Mouse (Mus musculus): ENCODE measurements at regions not wholly inside any gene's neighbourhood (a gene's known extent, or its start where the extent isn't known, plus 50 kb on each side); places are given as distances from the start of the nearest gene placed in this dataset.

DNA sequence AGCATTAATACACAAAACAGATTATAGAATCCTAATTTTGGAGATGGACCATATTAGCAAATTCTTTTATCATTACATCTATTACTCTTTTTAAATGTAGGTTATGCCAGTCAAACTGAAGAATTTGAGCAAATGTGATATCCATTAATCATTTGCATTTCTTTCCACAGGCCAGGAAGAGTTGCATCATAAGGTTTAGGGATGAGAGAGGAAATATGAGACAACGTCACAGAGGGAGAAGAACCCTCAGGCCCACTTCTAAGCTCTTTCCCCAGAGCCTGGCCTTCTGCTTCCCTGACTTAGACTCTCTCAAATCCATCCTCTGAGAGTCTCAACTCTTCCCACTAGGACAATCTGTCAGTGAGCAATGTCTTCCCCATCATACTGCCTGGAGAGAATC is 126.3 kb upstream of the Cited2 start:
- Histone ChIP-seq H3K4me1 (no peaks in the 10 kb centered on the region), H3K27ac (no peak overlapping the region), H3K4me3 (replicated peaks) (no peak overlapping the region), H3K27me3 (replicated peaks) (no peaks in the 10 kb centered on the region), H3K9ac (no peak overlapping the region), H3K9me3 (no peaks in the 10 kb centered on the region), H3K4me2 (no peak overlapping the region), H3K36me3 (no peaks in the 10 kb centered on the region)
- ATAC-seq (ENCODE audit: insufficient read depth, low FRiP score, low read depth), result no peak
- WGBS, result 61% methylated on average over 1 of the region's 1 CpGs

DNA sequence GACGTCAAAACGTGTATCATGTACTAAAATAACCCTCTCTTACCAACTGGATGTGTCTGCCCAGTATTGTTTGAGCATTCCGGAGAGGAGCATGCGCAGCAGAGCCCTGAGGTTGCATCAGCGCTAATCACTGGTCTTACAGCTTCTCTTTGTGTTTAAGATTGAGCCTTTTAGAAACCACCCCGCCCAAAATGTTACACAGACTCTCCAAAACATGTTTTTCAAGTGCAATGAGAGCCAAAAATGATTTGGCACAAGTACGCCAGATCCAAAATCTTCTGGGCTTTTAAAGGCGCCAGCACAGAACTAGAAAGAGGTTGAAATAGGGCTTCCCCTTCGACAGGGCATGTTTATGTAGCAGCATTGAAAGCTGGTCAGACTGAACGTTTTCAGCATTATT is 123.8 kb upstream of the Cited2 start:
- Histone ChIP-seq H3K9me3 (no peaks in the 10 kb centered on the region), H3K4me3 (replicated peaks) (no peak overlapping the region), H3K4me2 (no peak overlapping the region), H3K9ac (no peak overlapping the region), H3K27ac (no peak overlapping the region), H3K36me3 (no peaks in the 10 kb centered on the region), H3K4me1 (no peaks in the 10 kb centered on the region), H3K27me3 (replicated peaks) (no peaks in the 10 kb centered on the region)
- WGBS, result 59% methylated on average over 10 of the region's 10 CpGs
- no peak for ATAC-seq (ENCODE audit: insufficient read depth, low FRiP score, low read depth)

DNA sequence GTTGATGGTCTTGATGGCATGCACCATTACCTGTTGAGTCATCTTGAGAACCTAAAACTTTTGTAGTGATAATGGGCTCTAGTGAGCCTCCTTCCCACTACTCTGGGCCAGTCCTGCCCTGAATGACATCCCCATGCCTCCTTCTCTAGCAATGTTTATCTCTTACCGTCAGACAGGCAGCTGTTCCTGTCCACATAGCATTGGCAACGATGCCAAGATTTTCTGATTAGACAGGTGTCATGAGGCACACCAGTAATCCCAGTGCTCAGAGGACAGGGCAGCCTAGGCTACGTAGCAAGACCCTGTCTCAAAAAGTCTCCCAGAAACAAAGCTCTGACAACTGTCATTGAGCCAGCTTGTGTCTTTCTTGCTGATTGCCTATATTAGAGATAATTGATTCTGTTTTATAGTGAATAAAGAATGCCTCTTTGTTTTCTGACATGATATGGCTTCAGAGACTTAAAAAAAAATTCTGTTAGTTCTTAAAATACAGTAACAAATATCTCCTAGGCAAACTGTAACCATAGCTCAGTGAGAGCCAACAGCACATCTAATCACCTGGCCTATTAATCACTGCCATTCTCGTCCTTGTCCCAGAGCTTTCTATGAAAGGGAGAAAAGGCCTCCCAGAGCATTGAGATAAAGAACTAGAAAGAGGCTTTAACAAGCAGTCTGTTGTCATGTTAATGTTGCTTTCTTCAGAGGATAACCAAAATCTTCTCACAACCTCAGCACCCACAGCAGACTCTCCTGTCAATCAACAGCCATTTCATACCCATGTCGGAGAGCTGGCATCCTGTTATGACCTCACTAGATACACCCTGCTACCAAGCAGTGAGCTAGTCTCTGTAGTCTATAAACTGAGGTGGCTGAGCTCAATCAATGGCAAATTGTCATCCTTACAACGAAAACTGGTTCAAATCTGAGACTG is 122.9 kb upstream of the Cited2 start:
- Histone ChIP-seq H3K4me3 (replicated peaks) (no peak overlapping the region), H3K9me3 (no peaks in the 10 kb centered on the region), H3K27ac (no peak overlapping the region), H3K9ac (no peak overlapping the region), H3K36me3 (no peaks in the 10 kb centered on the region), H3K4me1 (no peaks in the 10 kb centered on the region), H3K27me3 (replicated peaks) (no peaks in the 10 kb centered on the region), H3K4me2 (no peak overlapping the region)
- 0 out of 2 replicates have a peak, but pooled peaks have one; percentile 50 for ATAC-seq (ENCODE audit: insufficient read depth, low FRiP score, low read depth)
- 44% methylated on average over 6 of the region's 6 CpGs for WGBS

DNA sequence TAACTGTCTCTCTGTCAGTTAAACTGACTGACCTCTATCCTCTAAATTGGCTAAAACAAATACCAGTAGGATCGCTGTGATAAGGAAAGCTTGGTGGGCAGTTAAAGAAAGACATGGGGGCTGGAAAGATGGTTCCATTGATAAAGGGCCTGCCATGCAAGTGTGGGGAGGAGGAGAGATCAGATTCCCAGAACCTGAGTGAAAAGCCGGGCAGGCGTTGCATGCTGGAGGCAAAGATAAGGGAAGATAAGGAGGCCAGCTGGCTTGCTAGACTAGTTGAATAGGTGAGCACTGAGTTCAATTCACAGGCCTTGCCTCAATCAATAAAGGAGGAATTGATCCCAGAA is 122.3 kb upstream of the Cited2 start:
- WGBS, result 43% methylated on average over 3 of the region's 3 CpGs
- Histone ChIP-seq H3K36me3 (no peaks in the 10 kb centered on the region), H3K4me3 (replicated peaks) (no peak overlapping the region), H3K9ac (no peak overlapping the region), H3K27me3 (replicated peaks) (no peaks in the 10 kb centered on the region), H3K27ac (no peak overlapping the region), H3K4me2 (no peak overlapping the region), H3K4me1 (no peaks in the 10 kb centered on the region), H3K9me3 (no peaks in the 10 kb centered on the region)
- peak; percentile 59; the same call in 1 of the 2 replicates for ATAC-seq (ENCODE audit: insufficient read depth, low FRiP score, low read depth)

DNA sequence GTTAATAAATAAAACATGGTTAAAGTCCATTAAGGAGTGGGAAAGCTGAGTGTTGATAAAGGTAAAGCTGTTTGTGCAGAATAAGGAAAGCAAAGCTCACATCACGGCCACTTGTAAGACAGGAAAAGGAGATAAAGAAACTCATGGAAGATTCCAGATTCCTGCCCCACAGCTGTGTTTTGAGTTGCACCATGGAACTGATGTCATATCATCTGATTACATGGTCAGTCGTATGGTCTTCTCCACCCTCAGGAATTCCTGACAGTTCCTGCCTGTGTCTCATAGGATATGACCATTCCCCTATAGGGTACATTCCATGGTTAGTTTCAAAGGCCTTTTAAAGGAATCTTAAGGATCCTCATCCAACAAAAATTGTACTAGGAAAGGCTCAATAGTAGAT is 120.6 kb upstream of the Cited2 start:
- Histone ChIP-seq H3K9ac (no peak overlapping the region), H3K9me3 (no peaks in the 10 kb centered on the region), H3K4me2 (no peak overlapping the region), H3K27ac (no peak overlapping the region), H3K27me3 (replicated peaks) (no peaks in the 10 kb centered on the region), H3K4me1 (no peaks in the 10 kb centered on the region), H3K36me3 (no peaks in the 10 kb centered on the region), H3K4me3 (replicated peaks) (no peak overlapping the region)
- ATAC-seq (ENCODE audit: insufficient read depth, low FRiP score, low read depth), result no peak
- 49% methylated on average over 2 of the region's 2 CpGs for WGBS

DNA sequence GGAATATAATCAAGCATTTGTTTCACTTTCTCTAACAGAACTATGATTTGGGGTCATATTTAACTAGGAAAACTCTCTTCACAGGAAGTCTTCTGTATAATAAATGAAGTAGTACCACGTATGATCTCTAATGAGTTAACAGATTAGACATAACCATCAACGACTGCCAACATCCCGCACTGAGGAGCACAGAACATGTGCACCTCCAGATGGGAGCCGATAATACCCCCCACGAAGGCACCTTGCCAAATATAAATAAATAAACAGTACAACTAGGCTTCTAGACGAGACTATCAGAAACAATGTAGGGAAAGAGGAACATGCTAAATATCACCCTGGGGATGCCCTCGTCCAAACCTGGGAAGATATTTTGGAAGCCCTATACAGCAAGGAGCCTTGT is 114.8 kb upstream of the Cited2 start:
- Histone ChIP-seq H3K4me1 (no peaks in the 10 kb centered on the region), H3K27ac (no peak overlapping the region), H3K36me3 (no peaks in the 10 kb centered on the region), H3K9ac (no peak overlapping the region), H3K4me3 (replicated peaks) (no peak overlapping the region), H3K4me2 (no peak overlapping the region), H3K9me3 (no peaks in the 10 kb centered on the region), H3K27me3 (replicated peaks) (no peaks in the 10 kb centered on the region)
- WGBS, result 68% methylated on average over 7 of the region's 7 CpGs
- ATAC-seq (ENCODE audit: insufficient read depth, low FRiP score, low read depth), result no peak

DNA sequence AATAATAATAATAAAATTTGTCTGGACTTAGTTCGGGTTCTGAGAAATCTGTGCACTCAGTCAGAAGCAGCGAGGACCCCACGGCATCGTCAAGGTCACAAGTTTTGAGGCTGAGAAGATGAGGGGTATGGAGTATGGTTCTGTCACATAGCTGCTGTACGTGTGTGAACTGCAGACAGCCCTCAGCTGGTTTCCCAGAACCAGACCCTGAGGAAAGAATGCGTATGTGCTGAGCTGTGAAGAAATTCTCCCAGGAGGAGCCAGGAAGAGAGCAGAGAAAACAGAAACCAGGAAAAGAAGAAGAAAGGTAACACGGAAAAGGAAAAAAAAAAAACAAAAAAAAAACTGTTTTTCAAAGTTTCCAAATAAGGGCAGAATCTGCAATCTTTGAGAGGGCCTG is 112.4 kb upstream of the Cited2 start:
- H3K4me2 ChIP-seq, result no peak overlapping the region
- H3K36me3 ChIP-seq, result no peaks in the 10 kb centered on the region
- no peak overlapping the region for H3K4me3 ChIP-seq (replicated peaks)
- H3K9ac ChIP-seq, result no peak overlapping the region
- no peak overlapping the region for H3K27ac ChIP-seq
- H3K9me3 ChIP-seq, result no peaks in the 10 kb centered on the region
- no peak for ATAC-seq (ENCODE audit: insufficient read depth, low FRiP score, low read depth)
- no peaks in the 10 kb centered on the region for H3K27me3 ChIP-seq (replicated peaks)
- H3K4me1 ChIP-seq, result no peaks in the 10 kb centered on the region
- WGBS, result 63% methylated on average over 7 of the region's 7 CpGs

DNA sequence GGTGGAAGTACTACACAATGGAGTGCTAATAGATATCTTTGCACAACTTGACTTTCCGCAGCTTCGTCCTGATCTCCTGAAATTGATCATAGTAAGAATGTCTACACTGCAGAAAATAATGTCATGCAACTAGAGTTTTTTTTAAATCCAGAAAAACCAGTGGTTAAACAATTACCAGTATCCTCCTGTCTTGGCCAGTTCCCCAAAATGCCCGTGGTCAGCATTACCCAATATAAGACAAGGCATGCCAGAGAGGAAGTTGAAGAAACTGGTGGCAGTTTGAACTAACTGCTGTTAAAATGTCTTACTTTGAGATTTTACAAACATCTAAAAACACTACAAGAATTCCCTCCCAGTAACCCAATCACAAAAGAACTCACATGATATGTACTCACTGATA is 109.7 kb upstream of the Cited2 start:
- no peak overlapping the region for H3K9ac ChIP-seq
- H3K4me2 ChIP-seq, result no peak overlapping the region
- H3K36me3 ChIP-seq, result no peaks in the 10 kb centered on the region
- no peak overlapping the region for H3K4me3 ChIP-seq (replicated peaks)
- no peaks in the 10 kb centered on the region for H3K9me3 ChIP-seq
- WGBS, result 87% methylated on average over 3 of the region's 3 CpGs
- no peak overlapping the region for H3K27ac ChIP-seq
- no peaks in the 10 kb centered on the region for H3K4me1 ChIP-seq
- no peaks in the 10 kb centered on the region for H3K27me3 ChIP-seq (replicated peaks)
- no peak for ATAC-seq (ENCODE audit: insufficient read depth, low FRiP score, low read depth)

DNA sequence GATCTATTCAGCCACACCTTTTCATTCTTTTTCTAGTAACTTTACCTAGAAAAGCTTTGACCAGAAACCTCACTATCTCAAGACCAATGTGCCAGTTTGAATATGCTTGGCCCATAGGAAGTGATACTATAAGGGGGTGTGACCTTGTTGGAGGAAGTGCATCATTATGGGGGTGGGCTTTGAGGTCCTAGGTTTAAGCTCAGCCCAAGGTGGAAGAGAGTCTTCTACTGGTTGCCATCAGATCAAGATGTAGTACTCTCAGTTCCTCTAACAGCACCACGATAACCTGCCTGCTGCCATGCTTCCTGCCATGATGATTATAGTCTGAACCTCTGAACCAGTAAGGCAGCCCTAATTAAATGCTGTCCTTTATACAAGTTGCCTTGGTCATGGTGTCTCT is 105.0 kb upstream of the Cited2 start:
- Histone ChIP-seq H3K36me3 (no peaks in the 10 kb centered on the region), H3K9me3 (no peaks in the 10 kb centered on the region), H3K4me1 (no peaks in the 10 kb centered on the region), H3K27ac (no peak overlapping the region), H3K27me3 (replicated peaks) (no peaks in the 10 kb centered on the region), H3K4me2 (no peak overlapping the region), H3K4me3 (replicated peaks) (no peak overlapping the region), H3K9ac (no peak overlapping the region)
- WGBS, result 87% methylated on average over 1 of the region's 1 CpGs
- ATAC-seq (ENCODE audit: insufficient read depth, low FRiP score, low read depth), result no peak

DNA sequence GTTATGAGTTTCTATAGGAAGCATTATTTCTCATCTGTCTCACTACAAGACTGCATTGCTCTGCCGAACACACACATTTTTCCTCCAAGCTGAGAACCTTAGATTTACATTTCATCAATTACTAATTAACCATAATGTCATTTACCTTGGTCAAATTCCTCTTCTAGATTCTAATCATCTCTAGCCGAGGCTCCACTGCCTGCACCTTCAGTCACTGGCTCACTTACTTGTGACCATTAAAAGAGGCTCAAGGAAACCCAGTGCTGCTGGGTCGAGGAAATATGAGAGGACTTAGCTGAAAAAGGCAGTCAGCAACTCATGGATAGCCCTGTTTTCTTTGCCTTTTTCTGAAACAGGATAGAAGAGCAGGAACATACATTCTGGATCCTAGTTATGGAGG is 103.4 kb upstream of the Cited2 start:
- WGBS, result 58% methylated on average over 3 of the region's 3 CpGs
- Histone ChIP-seq H3K36me3 (no peaks in the 10 kb centered on the region), H3K9me3 (no peaks in the 10 kb centered on the region), H3K4me3 (replicated peaks) (no peak overlapping the region), H3K27me3 (replicated peaks) (no peaks in the 10 kb centered on the region), H3K27ac (no peak overlapping the region), H3K4me2 (no peak overlapping the region), H3K9ac (no peak overlapping the region), H3K4me1 (no peaks in the 10 kb centered on the region)
- no peak for ATAC-seq (ENCODE audit: insufficient read depth, low FRiP score, low read depth)

DNA sequence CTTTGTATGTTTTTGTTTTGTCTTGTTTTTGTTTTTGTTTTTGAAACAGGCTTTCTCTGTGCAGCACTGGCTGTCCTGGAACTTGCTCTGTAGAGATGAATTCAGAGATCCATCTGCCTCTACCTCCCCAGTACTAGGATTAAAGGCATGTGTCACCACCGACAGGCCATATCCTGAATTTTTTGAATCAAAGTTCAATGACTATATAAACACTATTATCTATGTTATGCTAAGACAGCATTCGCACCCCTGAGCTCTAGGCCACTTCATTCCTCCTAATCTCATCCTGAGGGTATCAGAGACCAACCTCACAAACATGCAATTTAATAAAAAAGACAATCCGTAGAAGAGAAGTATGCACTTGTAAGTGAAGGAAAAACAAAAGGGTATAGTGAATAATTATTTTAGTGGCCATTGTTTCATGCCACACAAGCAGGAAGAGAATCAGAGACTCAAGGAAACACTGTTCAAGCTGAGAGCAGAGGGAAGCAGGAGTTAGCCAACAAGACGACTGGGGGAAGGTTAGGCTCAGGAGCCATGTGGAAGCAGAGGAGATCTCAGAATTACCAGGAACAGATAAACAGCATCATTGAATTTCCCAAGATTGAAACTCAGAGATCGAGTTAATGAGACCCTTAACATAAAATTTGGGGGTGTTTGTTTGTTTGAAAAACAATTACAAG is 101.2 kb upstream of the Cited2 start:
- Histone ChIP-seq H3K9me3 (no peaks in the 10 kb centered on the region), H3K4me2 (no peak overlapping the region), H3K27me3 (replicated peaks) (no peaks in the 10 kb centered on the region), H3K36me3 (no peaks in the 10 kb centered on the region), H3K4me3 (replicated peaks) (no peak overlapping the region), H3K27ac (no peak overlapping the region), H3K4me1 (no peaks in the 10 kb centered on the region), H3K9ac (no peak overlapping the region)
- 56% methylated on average over 5 of the region's 5 CpGs for WGBS
- no peak for ATAC-seq (ENCODE audit: insufficient read depth, low FRiP score, low read depth)

DNA sequence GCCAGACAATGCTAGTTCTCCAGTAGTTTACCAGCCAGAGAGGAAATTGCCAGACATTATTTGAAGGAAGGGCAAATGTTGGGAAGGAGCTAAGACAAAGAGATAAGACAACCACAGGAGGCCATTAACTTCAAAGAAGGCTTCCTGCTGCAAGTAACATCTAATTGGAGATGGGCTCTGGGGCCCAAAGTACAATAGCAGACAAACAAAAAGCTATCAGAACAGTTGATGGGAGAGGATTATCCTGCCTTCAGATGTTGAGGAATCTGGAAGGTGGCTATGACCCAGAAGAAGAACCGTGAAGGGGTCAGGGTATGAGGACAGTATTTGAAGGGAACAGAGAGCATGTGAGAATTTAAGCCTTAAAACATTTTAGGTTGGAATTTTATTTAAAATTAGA is 100.2 kb upstream of the Cited2 start:
- no peaks in the 10 kb centered on the region for H3K36me3 ChIP-seq
- no peak overlapping the region for H3K4me3 ChIP-seq (replicated peaks)
- WGBS, result 60% methylated on average over 1 of the region's 1 CpGs
- no peak overlapping the region for H3K27ac ChIP-seq
- no peak for ATAC-seq (ENCODE audit: insufficient read depth, low FRiP score, low read depth)
- H3K4me1 ChIP-seq, result no peaks in the 10 kb centered on the region
- no peak overlapping the region for H3K4me2 ChIP-seq
- H3K9me3 ChIP-seq, result no peaks in the 10 kb centered on the region
- no peak overlapping the region for H3K9ac ChIP-seq
- no peaks in the 10 kb centered on the region for H3K27me3 ChIP-seq (replicated peaks)

Measured in stomach, embryonic 15.5 days (tissue).